Mouse (Mus musculus) left cerebral cortex, adult 8-10 months (tissue): ENCODE results near the gene Tradd. TPM values are rescaled to one million over a fixed set of nuclear protein-coding genes. Genes with fewer than 3 reads are reported as not detected.

Source experiments
- DNase-seq, 2 experiments: peaks; one replicate each; pipeline ENCODE4 v3.0.0; 2022; ENCODE audit warnings: low spot score in 2 of 2
- total RNA-seq, 4 experiments: library from RNA; stranded (reverse); gene quantifications; 2 replicates each; pipeline ENCODE4 v1.2.4; 2022

Tradd gene
- 10 to 100 TPM in 2 of 4 experiments, 1 to 10 TPM in 2; 7.9 to 10.9 (median 9.6) TPM for total RNA-seq

GRCm38 (mm10) chr8:105264024-105264982 lies at the start of gene Tradd, which contains the start of gene Fbxl8:
Gene Tradd, minus strand, starts transcription at chr8:105264609.
Gene Fbxl8, plus strand, starts transcription at chr8:105264648.
- DNase-seq = no peak

GRCm38 (mm10) chr8:105313622-105314402 lies 49.4 kb upstream of the Tradd start:
- no peak for DNase-seq

- DNase-seq = no peak
Measured at GRCm38 (mm10) chr8:105312891-105313481, 48.6 kb upstream of the Tradd start.

- no peak for DNase-seq
Measured at GRCm38 (mm10) chr8:105311718-105312117, 47.3 kb upstream of the Tradd start.

GRCm38 (mm10) chr8:105310118-105310517 lies 45.7 kb upstream of the Tradd start:
- no peak for DNase-seq

- DNase-seq = no peak
Measured at GRCm38 (mm10) chr8:105309142-105309847, 44.9 kb upstream of the Tradd start.

- DNase-seq = no peak
Measured at GRCm38 (mm10) chr8:105308428-105308827, 44.0 kb upstream of the Tradd start.

GRCm38 (mm10) chr8:105307670-105308069 lies 43.3 kb upstream of the Tradd start:
- no peak for DNase-seq

GRCm38 (mm10) chr8:105306146-105306691 lies 41.8 kb upstream of the Tradd start:
- no peak for DNase-seq

GRCm38 (mm10) chr8:105305211-105306145 lies 41.1 kb upstream of the Tradd start, which contains the start of gene Elmo3:
Gene Elmo3, plus strand, starts transcription at chr8:105305601.
- DNase-seq = no peak

- DNase-seq = no peak
Measured at GRCm38 (mm10) chr8:105304325-105305210, 40.2 kb upstream of the Tradd start.

- DNase-seq = no peak
Measured at GRCm38 (mm10) chr8:105303874-105304273, 39.5 kb upstream of the Tradd start.

GRCm38 (mm10) chr8:105303396-105303795 lies 39.0 kb upstream of the Tradd start:
- DNase-seq = no peak

GRCm38 (mm10) chr8:105299962-105300361 lies 35.6 kb upstream of the Tradd start:
- DNase-seq = no peak

GRCm38 (mm10) chr8:105298351-105299252 lies 34.2 kb upstream of the Tradd start:
- DNase-seq = no peak

GRCm38 (mm10) chr8:105297511-105298192 lies 33.2 kb upstream of the Tradd start, which contains the start of gene E2f4:
Gene E2f4, plus strand, starts transcription at chr8:105297663.
- peak; percentile 72 to 90 for DNase-seq
